Mouse (Mus musculus) hematopoietic multipotent progenitor cell, adult 10-12 weeks (in vitro differentiated cells): ENCODE measurements around the gene Nlrp1a. TPM values are rescaled to one million over a fixed set of nuclear protein-coding genes. Genes with fewer than 3 reads are reported as not detected.

Experiments used
- polyA plus RNA-seq: library from polyadenylated mRNA; stranded (reverse); fragments of >175 nt; gene quantifications from 2 replicates; pipeline ENCODE4 v1.2.3, GENCODE M21; 2012; ENCODE audit warnings: low replicate concordance

The Nlrp1a gene
- polyA plus RNA-seq, result not detected in 2 replicates

DNA sequence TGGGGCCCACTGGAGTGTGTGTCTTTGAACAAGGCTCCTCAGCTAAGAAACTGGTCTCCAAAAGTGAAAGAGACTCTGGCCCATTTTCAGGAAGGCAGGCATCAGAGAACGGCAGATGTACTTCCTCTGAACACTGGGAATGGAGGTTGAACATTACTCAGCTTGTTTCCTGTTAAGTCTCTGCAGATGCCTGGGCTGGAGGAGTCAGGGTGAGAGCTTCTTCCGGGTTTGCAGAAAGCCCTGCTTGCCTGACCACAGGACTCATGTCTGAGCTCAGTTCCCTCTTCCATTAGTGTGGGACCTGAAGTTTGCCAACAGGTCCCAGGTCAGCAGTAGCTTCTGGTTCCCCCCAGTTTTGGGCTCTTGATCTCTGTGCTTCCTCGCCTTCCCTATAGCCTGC is at the start of gene Nlrp1a:
TSS of gene Nlrp1a (minus strand) at position 44 of the 400 bp plus-strand sequence.

Other genes starting within 250 kb of the Nlrp1a start
- 38.9 and 44.3 TPM in 2 replicates for gene Nup88, start 174.7 kb downstream of the Nlrp1a start, polyA plus RNA-seq
- gene Rpain, start 174.5 kb downstream of the Nlrp1a start, polyA plus RNA-seq, result 3.2 and 15.4 TPM in 2 replicates
- gene C1qbp, start 161.7 kb downstream of the Nlrp1a start, polyA plus RNA-seq, result 97.3 and 201 TPM in 2 replicates
- gene Dhx33, start 140.3 kb downstream of the Nlrp1a start, polyA plus RNA-seq, result 6.2 and 10.4 TPM in 2 replicates
- gene Mis12, start 125.1 kb downstream of the Nlrp1a start, polyA plus RNA-seq, result 1.6 and 4.0 TPM in 2 replicates
- 18.2 and 50.7 TPM in 2 replicates for gene Derl2, start 124.9 kb downstream of the Nlrp1a start, polyA plus RNA-seq
- gene 6330403K07Rik, start 111.2 kb downstream of the Nlrp1a start, polyA plus RNA-seq, result 0.33 and 1.2 TPM in 2 replicates
- 0.26 and 0.54 TPM in 2 replicates for gene Nlrp1b, start 86.0 kb upstream of the Nlrp1a start, polyA plus RNA-seq